Mouse (Mus musculus): ENCODE data around the gene Rgs6.

DNA sequence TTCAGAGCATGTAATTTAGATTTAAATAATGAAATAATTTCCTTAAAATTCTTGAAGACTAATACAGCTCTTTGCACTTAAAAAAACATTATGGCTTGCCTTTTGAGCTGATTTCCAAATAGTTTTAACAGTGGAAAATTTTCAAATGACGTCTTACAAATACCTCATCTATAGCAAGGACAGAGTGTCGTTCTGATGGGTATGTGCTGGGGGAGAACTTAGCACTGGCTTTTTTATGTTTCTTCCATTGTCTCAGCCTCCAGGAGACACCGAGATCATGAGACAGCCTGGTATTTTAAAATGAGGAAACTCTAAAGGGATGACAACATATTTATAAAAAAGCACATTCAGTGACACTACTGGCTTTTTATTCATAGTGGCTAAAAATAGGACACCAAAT, 204.0 kb downstream of the Rgs6 start:
- TF ChIP-seq CTCF (IDR thresholded peaks at IDR 0.05; ENCODE audit: low read depth, low read length) (no peak), POLR2A (IDR thresholded peaks at IDR 0.05; ENCODE audit: insufficient read depth, low read length) (no peak)

Data from ES-Bruce4 (cell line).